Mouse (Mus musculus) kidney, adult 2 months (tissue): ENCODE measurements around the gene Tmem130.

Experiments
- CTCF ChIP-seq: fragments of 200-500 bp; conservative IDR thresholded peaks from 2 replicates; pipeline ENCODE4 v1.5.1; 2011; ENCODE audit warnings: low read depth, mild to moderate bottlenecking, control low read depth, low read length, moderate library complexity, mixed read lengths; ENCODE audit not compliant: insufficient read depth, insufficient read length
- POLR2A ChIP-seq: fragments of 200-500 bp; IDR thresholded peaks from one replicate; pipeline ENCODE4 v1.6.1; 2011; ENCODE audit warnings: low read depth, low read length, control low read depth

- TF ChIP-seq CTCF (no peak), POLR2A (no peak)
Observed at GRCm38 (mm10) chr5:144713371-144713770, 48.2 kb downstream of the Tmem130 start.
